Mouse (Mus musculus): Measurements from ENCODE around the gene Adgrf1.

DNA sequence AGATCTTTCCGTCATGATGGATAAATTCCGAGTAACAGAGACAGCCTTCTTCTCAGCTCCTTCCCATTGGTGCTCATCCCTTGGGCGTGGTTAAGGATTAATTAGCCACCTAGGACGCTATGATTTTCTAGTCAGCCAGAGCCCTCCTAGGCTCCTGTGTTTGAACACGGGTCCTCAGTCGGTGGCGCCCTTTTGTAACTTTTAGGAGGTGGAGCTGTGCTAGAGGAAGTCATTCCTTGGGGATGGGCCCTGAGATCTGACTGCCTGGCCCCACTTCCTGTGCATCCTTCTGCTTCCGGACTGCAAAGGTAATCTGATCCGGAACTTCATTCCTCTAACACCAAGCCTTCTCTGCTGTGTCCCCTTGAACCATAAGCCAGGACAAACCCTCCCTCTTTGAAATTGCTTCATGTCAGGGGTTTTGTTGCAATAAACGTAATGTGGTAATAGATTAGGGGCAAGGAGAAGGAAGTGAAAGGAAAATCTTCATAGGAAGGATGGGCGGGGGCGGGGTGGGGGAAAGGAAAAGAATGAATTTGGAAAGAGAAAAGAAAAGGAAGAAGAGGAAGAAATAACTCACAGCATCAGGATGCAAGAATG lies 13.5 kb upstream of the Adgrf1 start:
- TF ChIP-seq CTCF (IDR thresholded peaks at IDR 0.05; ENCODE audit: low read depth, low read length) (no peak), EP300 (IDR thresholded peaks at IDR 0.05; ENCODE audit: insufficient read depth, low read depth, low read length) (no peak)
